Mouse (Mus musculus): ENCODE measurements at regions not wholly inside any gene's neighbourhood (a gene's known extent, or its start where the extent isn't known, plus 50 kb on each side); places are given as distances from the start of the nearest gene placed in this dataset.

- peaks cover 6% of the 10 kb centered on the region for H3K9me3 ChIP-seq
- 87% methylated on average over 3 of the region's 3 CpGs for WGBS
- H3K4me2 ChIP-seq (replicated peaks), result no peak overlapping the region
- no peaks in the 10 kb centered on the region for H3K27me3 ChIP-seq (replicated peaks)
- H3K9ac ChIP-seq, result no peak overlapping the region
- no peak for ATAC-seq (ENCODE audit: low FRiP score, low read depth)
- H3K27ac ChIP-seq, result no peak overlapping the region
- no peak overlapping the region for H3K4me3 ChIP-seq
- H3K36me3 ChIP-seq, result no peaks in the 10 kb centered on the region
- no peaks in the 10 kb centered on the region for H3K4me1 ChIP-seq
Observed at GRCm38 (mm10) chr9:61666761-61667332, 247.5 kb downstream of the Rplp1 start.

GRCm38 (mm10) chr9:61666118-61666517, 248.2 kb downstream of the Rplp1 start:
- H3K4me3 ChIP-seq, result no peak overlapping the region

DNA sequence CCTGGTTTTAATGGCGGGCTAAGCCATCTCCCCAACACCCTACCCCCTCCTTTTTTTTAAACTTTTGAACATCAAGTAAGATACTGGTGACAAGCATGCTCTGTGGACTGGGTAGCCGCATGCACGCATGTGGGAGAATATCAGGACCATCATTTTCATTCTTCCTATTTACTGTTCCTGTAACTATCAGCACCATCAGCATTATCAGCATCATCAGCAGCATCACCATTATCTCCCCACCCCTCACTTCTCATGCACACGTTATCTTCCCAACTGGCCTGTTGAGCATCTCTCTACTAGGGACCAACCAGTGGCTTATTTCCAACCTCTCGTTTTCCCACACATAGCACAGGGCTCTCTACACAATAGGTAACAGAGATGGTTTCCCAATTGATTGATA, 249.1 kb downstream of the Rplp1 start:
- no peak overlapping the region for H3K4me2 ChIP-seq (replicated peaks)
- no peak overlapping the region for H3K27ac ChIP-seq
- 91% methylated on average over 5 of the region's 5 CpGs for WGBS
- ATAC-seq (ENCODE audit: low FRiP score, low read depth), result no peak
- no peak overlapping the region for H3K9ac ChIP-seq
- no peak overlapping the region for H3K4me3 ChIP-seq
- H3K9me3 ChIP-seq, result no peaks in the 10 kb centered on the region
- no peaks in the 10 kb centered on the region for H3K36me3 ChIP-seq
- H3K4me1 ChIP-seq, result no peaks in the 10 kb centered on the region
- H3K27me3 ChIP-seq (replicated peaks), result no peaks in the 10 kb centered on the region

More at GRCm38 (mm10) chr9:61666118-61666517, 248.2 kb downstream of the Rplp1 start:
- no peak overlapping the region for H3K27ac ChIP-seq
- H3K36me3 ChIP-seq, result no peaks in the 10 kb centered on the region
- H3K9me3 ChIP-seq, result peaks cover under 1% of the 10 kb centered on the region; the same call in 1 of the 2 replicates
- H3K4me1 ChIP-seq, result no peaks in the 10 kb centered on the region
- WGBS, result 87% methylated on average over 6 of the region's 6 CpGs
- H3K4me2 ChIP-seq (replicated peaks), result no peak overlapping the region
- H3K9ac ChIP-seq, result no peak overlapping the region
- no peak for ATAC-seq (ENCODE audit: low FRiP score, low read depth)
- H3K27me3 ChIP-seq (replicated peaks), result no peaks in the 10 kb centered on the region

- Histone ChIP-seq H3K27me3 (replicated peaks) (no peaks in the 10 kb centered on the region), H3K9ac (no peak overlapping the region), H3K9me3 (no peaks in the 10 kb centered on the region), H3K4me1 (no peaks in the 10 kb centered on the region), H3K27ac (no peak overlapping the region), H3K4me2 (replicated peaks) (no peak overlapping the region), H3K4me3 (no peak overlapping the region), H3K36me3 (no peaks in the 10 kb centered on the region)
- 92% methylated on average over 10 of the region's 10 CpGs for WGBS
- no peak for ATAC-seq (ENCODE audit: low FRiP score, low read depth)
Observed at GRCm38 (mm10) chr9:61664000-61664622, 250.2 kb downstream of the Rplp1 start.

DNA sequence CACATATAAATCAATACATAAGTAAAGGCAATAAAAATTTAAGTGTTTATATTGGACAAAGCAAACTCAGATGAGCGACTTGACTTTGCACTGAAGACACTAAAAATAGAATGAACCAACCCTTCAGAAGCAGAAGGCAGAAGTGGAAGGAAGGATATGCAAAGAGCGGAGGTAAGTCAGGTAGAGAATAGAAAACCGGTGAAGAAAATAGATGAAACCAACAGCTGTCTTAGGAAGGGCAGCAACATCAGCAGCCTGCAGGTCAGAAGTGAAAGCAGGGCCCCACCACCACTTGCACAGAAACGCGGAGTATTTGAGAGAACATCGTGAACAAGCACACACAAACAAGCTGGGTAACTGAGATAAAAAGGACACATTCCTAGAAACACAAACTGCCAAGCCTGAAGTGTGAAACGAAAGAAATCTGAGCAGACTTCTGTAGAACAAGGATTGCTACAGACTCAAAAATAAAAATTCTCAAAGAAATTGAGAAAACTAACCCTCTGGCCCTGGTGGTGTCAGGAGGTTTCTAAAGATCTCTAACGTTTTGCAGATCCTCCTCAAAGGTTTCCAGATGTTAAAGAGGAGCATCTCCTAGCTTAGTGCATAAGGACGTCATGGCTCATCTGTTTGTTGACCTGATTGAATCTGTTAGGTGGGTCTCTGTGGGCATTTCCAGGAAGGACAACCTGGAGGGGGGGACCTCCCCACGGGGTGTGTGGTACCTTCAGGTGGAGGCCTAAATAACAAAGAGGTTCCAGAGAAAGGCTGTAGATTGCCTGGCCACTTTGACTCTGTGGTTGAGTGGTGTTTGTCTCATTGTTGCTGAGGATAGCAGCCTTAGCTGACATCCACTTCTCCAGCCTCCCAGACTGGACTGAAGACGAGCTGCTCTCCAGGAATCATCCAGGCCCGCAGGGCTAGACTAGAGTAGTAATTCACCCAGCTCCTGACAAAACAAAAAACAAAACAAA, 252.0 kb downstream of the Rplp1 start:
- 79% methylated on average over 12 of the region's 12 CpGs for WGBS
- no peak overlapping the region for H3K9ac ChIP-seq

DNA sequence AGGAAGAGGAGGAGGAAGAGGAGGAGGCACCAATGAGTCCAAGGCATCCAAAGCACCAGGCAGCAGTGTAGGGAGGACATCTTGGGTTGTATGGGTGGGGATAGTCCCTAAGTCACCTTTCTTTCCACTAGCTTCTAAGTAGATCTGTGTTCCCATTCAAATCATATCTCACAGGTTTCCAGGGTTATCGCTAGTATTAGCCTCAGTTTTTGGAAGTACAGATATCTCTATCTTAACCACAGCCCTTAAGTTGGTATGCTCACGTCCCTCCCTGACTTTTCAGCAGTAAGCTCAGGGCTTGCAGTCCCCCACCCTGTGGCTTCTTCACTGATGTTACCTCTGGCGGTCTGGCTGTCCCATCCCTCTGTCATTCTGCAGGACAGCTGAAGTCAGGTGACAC, 254.2 kb downstream of the Rplp1 start:
- no peaks in the 10 kb centered on the region for H3K4me1 ChIP-seq
- WGBS, result 88% methylated on average over 3 of the region's 3 CpGs
- H3K27ac ChIP-seq, result no peak overlapping the region
- H3K4me3 ChIP-seq, result no peak overlapping the region
- no peak for ATAC-seq (ENCODE audit: low FRiP score, low read depth)
- H3K4me2 ChIP-seq (replicated peaks), result no peak overlapping the region
- H3K36me3 ChIP-seq, result no peaks in the 10 kb centered on the region
- no peaks in the 10 kb centered on the region for H3K9me3 ChIP-seq
- no peaks in the 10 kb centered on the region for H3K27me3 ChIP-seq (replicated peaks)
- no peak overlapping the region for H3K9ac ChIP-seq

More for the DNA sequence above, 252.0 kb downstream of the Rplp1 start:
- H3K4me2 ChIP-seq (replicated peaks), result no peak overlapping the region
- no peak overlapping the region for H3K27ac ChIP-seq
- no peaks in the 10 kb centered on the region for H3K36me3 ChIP-seq
- H3K9me3 ChIP-seq, result no peaks in the 10 kb centered on the region
- no peaks in the 10 kb centered on the region for H3K4me1 ChIP-seq
- ATAC-seq (ENCODE audit: low FRiP score, low read depth), result no peak
- H3K27me3 ChIP-seq (replicated peaks), result no peaks in the 10 kb centered on the region
- H3K4me3 ChIP-seq, result no peak overlapping the region

DNA sequence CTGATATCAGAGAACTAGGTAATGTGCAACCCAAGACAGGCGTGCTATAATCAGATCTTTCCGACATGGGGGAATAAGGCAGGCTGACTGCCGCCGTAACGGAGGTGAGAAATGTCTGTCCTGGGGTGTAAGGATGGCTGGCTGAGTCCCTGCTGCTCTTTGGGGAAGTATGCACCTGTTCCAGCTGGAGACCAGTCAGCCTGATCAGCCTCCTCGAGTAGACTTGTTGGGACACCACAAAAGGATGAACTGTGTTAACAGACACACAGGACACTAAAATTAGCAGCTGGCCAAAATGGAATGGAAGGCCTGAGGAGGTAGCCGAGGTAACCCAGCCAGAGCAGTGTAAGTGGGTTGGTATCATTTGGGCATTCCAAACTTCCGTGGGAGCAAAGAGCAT, 256.3 kb downstream of the Rplp1 start:
- Histone ChIP-seq H3K27me3 (replicated peaks) (no peaks in the 10 kb centered on the region), H3K36me3 (no peaks in the 10 kb centered on the region)
- 86% methylated on average over 8 of the region's 8 CpGs for WGBS

DNA sequence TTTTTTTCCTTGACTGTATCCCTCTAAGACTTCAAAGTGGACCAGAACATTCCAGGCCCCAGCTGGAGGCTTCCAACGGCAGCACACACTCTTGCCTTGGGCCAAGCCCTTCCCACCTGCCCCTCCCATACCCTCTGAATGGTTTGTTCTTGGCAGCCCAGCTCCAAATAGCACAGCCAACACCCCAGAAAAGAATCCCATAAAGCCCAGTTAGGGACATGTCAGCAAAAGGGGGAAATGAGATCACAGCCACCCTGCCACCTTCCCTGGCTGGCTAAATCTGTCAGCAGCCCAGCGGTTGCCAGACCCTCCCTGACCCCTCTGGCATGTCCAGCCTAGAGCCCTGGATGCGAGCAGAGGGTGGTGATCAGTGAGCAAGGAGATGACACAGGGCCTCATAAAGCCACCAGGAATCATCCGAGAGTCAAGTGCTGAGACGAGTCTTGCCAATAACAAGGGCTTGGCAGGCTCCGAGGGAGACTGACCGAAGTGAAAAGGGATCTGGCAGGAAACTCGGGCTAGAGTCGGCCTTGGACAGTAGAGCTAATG, 258.8 kb downstream of the Rplp1 start:
- ATAC-seq (ENCODE audit: low FRiP score, low read depth), result no peak
- Histone ChIP-seq H3K9me3 (no peaks in the 10 kb centered on the region), H3K27me3 (replicated peaks) (no peaks in the 10 kb centered on the region), H3K4me1 (no peaks in the 10 kb centered on the region), H3K36me3 (no peaks in the 10 kb centered on the region), H3K4me3 (no peak overlapping the region), H3K27ac (no peak overlapping the region), H3K4me2 (replicated peaks) (no peak overlapping the region), H3K9ac (no peak overlapping the region)
- 73% methylated on average over 9 of the region's 9 CpGs for WGBS

More for the DNA sequence above, 256.3 kb downstream of the Rplp1 start:
- Histone ChIP-seq H3K9ac (no peak overlapping the region), H3K4me1 (no peaks in the 10 kb centered on the region), H3K4me2 (replicated peaks) (no peak overlapping the region), H3K27ac (no peak overlapping the region), H3K4me3 (no peak overlapping the region), H3K9me3 (no peaks in the 10 kb centered on the region)
- no peak for ATAC-seq (ENCODE audit: low FRiP score, low read depth)

DNA sequence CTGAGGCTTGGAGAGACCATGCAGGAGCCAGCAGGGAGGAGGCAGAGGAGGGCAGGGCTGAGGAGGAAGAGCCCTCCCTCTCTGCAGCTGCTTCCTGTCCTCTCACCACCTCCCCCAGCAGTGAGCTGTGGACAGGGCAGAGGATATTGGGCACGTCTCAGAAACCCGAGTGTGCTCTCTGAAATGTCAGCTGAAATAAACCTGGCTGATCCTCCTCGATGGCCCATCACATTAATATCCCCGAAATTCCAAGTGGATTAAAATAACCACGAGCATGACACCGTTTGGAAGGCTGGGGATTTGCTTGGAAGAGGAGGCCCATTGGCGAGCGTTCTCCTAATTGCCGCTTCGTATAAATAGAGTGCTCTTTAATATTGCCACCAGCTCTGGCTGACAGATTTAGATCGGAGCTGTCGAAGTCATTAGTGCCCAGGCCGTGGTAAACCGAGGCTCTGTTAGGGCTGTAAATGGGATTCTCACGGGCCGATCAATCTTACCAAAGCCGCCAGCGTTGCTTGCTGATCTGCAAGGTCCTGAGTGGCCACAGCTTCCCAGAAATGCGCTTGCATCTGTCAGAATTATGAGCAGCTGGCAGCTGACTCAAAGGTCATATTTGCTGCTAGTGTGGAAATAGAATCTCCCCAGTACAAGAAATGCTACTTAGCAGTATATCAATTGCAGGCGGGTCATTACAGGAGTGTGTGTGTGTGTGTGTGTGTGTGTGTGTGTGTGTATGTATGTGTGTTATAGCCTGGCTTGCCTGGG, 268.5 kb downstream of the Rplp1 start:
- H3K4me2 ChIP-seq (replicated peaks), result peak overlapping the region; percentile 0; the same call in 1 of the 2 replicates
- H3K4me1 ChIP-seq, result 0 out of 2 replicates have a peak, but pooled peaks cover 8% of the 10 kb centered on the region
- H3K9ac ChIP-seq, result 0 out of 2 replicates have a peak overlapping the region, but pooled peaks have one; percentile 10

DNA sequence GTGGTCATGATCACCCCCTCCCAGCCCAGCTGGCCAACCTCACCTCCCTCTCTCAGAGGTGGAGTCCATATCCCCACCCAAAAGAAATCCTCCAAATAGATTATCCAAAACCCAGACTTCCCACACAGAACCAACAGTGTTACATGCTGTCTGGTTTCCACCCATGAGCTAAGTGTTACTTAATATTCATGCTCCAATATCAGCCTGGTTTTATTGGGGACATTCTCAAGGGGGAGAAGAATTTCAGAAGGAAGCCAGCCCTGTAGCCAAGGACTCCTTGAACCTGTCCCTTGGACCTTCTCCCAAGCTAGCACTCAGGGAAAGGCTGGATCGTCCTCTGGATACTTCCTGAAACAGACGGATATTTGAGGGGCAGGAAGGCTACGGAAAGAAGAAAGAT, 268.6 kb downstream of the Tle3 start:
- WGBS, result 89% methylated on average over 3 of the region's 3 CpGs
- no peaks in the 10 kb centered on the region for H3K36me3 ChIP-seq
- ATAC-seq (ENCODE audit: low FRiP score, low read depth), result no peak
- no peak overlapping the region for H3K9ac ChIP-seq
- no peak overlapping the region for H3K4me3 ChIP-seq
- no peak overlapping the region for H3K27ac ChIP-seq
- no peaks in the 10 kb centered on the region for H3K9me3 ChIP-seq
- H3K4me1 ChIP-seq, result no peaks in the 10 kb centered on the region
- H3K4me2 ChIP-seq (replicated peaks), result no peak overlapping the region
- H3K27me3 ChIP-seq (replicated peaks), result no peaks in the 10 kb centered on the region; the same call in 1 of the 2 replicates

More for the DNA sequence above, 268.5 kb downstream of the Rplp1 start:
- peak; percentile 61; the same call in 1 of the 2 replicates for ATAC-seq (ENCODE audit: low FRiP score, low read depth)
- WGBS, result 50% methylated on average over 20 of the region's 20 CpGs
- Histone ChIP-seq H3K36me3 (no peaks in the 10 kb centered on the region), H3K9me3 (no peaks in the 10 kb centered on the region), H3K27ac (0 out of 2 replicates have a peak overlapping the region, but pooled peaks have one; percentile 34), H3K4me3 (no peak overlapping the region), H3K27me3 (replicated peaks) (no peaks in the 10 kb centered on the region)

- WGBS, result 95% methylated on average over 11 of the region's 11 CpGs
- H3K4me3 ChIP-seq, result no peak overlapping the region
- H3K4me1 ChIP-seq, result no peaks in the 10 kb centered on the region
- H3K9me3 ChIP-seq, result no peaks in the 10 kb centered on the region
- H3K9ac ChIP-seq, result no peak overlapping the region
- H3K27ac ChIP-seq, result no peak overlapping the region
- H3K4me2 ChIP-seq (replicated peaks), result no peak overlapping the region
- no peaks in the 10 kb centered on the region; the same call in 1 of the 2 replicates for H3K27me3 ChIP-seq (replicated peaks)
- ATAC-seq (ENCODE audit: low FRiP score, low read depth), result no peak
- no peaks in the 10 kb centered on the region for H3K36me3 ChIP-seq
Observed at GRCm38 (mm10) chr9:61638908-61639307, 266.7 kb downstream of the Tle3 start.
